Mouse (Mus musculus): ENCODE results near the gene Lamc2. TPM values are rescaled to one million over a fixed set of nuclear protein-coding genes. Genes with fewer than 3 reads are reported as not detected.

Gene Lamc2
- total RNA-seq, 2 experiments from 2014 or later, result 3.8 to 4.4 TPM

DNA sequence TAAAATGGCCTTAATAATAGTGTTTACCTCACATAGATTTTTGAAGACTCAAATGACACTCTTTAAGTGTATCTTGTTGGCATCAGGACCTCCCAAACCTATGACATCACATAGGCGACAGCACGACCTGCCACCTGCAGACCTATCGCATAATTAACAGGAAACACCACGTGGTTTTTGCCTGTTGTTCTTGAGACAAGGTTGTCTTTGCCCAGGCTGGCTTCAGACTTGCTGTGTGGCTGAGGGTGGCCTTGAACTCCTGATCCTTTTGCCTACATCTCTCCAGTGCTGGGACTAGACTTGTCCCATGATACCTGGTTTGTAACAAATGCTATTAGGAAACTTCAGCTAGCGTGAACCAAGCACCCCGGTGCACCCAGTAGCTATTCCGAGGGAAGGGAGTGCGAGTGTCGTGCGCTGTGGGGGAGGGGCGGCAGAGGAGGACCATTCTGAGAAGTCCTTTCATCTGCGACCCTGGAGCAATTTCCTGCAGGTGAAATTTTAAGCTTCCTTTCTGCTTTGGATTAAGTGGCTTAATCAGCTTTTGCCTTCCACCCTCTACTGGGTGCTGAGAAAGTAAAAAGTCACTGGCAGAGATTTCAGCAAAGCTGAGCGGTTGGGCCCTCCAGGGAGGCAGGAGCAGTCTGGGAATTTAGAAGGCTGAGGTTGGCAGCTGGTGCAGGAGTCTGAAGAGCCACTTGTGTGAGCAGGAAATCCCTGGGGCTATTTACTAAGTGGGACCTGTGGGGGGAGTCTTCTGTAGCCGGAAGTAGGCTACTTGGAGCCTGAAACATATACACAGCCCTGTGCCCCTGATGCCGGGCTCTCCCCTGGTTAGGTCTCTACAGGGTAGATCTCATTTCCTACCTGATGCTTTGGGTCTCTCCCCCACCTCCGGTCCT lies 90.2 kb downstream of the Lamc2 start:
- H3K4me3 ChIP-seq, result no peak overlapping the region
- intact Hi-C loops (cut with DNase I), result no loop called here
- no peak overlapping the region for H3K27ac ChIP-seq
- no peak for DNase-seq
- no peak for TF ChIP-seq CTCF (IDR thresholded peaks at IDR 0.05)

DNA sequence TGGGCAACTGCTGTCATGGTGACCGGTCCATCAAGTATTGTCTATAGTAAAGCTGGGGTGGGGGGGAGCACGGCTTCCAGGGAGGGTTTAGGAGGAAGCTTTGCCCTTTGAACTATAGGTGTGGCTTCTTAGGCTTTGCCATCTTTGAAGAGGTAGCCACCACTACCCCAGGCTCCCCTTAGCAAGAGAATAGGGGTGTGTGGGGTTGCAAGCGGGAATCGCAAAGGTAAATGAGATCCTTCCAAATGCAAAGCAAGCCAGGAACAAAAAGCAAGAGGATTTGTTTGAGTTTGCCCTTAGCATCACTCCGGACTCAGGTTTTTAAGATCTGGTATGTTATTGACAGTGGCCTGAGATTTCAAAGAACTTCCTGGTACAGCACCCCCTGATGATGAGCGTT lies 90.9 kb downstream of the Lamc2 start:
- no peak for TF ChIP-seq CTCF (IDR thresholded peaks at IDR 0.05)
- Histone ChIP-seq H3K27ac (no peak overlapping the region), H3K4me3 (no peak overlapping the region)
- DNase-seq, result no peak
- intact Hi-C loops (cut with DNase I), result no loop called here

DNA sequence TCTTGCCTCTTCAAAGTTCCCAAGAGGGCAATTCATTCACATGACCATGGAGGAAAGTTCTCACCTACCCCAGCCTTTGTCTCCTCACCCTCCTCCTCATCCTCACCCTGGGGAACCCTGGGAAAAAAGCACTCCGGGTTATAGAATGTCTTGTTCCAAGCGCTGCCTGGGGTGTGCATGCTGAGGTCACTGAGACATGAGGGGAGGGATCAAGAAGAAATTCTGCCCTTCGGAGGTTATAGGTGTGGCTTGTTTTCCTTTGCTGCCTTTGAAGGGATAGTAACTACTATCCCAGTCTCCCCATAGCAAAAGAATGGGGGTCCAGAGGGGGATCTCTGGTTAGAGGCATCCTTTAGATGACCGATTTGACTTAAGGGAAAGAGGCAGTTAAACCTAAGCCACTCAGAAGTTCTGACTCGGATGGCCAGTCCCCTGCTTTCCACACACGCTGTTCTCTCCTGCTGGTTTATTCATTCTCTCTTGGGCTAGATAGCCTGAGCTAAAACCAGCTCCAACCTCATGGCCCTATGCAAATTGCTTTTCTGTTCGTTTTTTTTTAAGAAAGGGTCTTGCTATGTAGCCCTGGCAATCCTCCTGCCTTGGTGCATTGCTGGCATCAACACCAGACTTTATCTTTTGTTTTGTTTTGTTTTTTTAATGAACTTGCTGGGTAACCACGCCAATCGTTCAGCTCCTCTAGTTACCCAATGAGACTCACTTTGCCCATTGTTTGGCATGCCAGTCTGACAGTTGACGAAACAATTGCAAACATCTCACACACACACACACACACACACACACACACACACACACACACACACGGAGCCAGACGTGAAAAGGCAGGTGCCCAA lies 91.8 kb downstream of the Lamc2 start:
- intact Hi-C loops (cut with DNase I), result loop anchor here (5.0 kb wide), 1 partner anchor 302 kb away; no protein-coding TSS in a partner anchor

DNA sequence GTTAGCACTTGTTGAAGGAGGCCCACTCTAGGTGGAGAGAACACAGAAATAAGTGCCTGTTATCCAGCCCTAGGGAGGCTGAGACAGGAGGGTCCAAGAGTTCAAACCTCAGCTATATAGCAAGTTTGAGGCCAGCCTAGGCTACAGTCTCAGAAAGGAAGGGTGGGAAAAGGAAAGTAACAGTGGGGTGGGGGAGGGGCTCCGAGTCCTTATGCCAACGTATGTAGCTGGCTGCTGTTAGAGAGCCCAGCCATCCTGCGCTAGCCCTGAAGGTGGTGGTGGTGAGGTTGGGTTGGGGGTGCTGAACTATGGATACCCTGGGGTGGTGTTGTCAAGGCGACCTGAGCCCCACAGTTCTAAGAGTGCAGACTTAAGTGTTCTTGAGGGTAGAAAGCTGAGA lies 92.7 kb downstream of the Lamc2 start:
- TF ChIP-seq CTCF (IDR thresholded peaks at IDR 0.05), result no peak
- intact Hi-C loops (cut with DNase I), result loop anchor here (5.0 kb wide), 1 partner anchor 301 kb away; no protein-coding TSS in a partner anchor
- DNase-seq, result no peak

More for the DNA sequence above, 91.8 kb downstream of the Lamc2 start:
- Histone ChIP-seq H3K27ac (peak overlapping the region; percentile 79; the same call in 1 of the 2 replicates), H3K4me3 (no peak overlapping the region)
- DNase-seq, result no peak
- no peak for TF ChIP-seq CTCF (IDR thresholded peaks at IDR 0.05)

DNA sequence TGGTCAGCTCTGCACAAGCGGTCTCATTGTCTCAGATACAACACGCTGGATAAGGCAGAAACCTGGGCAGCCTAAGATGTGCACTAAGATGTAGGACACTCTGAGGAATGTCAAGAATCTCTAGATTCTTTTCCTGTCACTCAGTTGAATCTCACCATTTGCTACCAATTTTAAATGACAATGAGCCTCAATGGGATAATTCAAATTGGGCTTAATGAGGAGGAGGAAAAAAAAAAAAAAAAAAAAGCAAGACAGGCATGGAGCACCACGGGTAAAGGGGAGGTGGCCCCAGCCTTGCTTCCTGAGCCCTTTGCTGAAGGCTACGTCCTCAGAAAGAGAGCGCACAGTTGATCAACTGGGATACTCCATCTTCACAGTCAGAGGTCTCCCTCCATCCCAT lies 93.1 kb downstream of the Lamc2 start:
- Histone ChIP-seq H3K27ac (peak overlapping the region; percentile 79), H3K4me3 (no peak overlapping the region)
- intact Hi-C loops (cut with DNase I), result loop anchor here (5.0 kb wide), 1 partner anchor 301 kb away; no protein-coding TSS in a partner anchor
- no peak for TF ChIP-seq CTCF (IDR thresholded peaks at IDR 0.05)
- no peak for DNase-seq

More for the DNA sequence above, 92.7 kb downstream of the Lamc2 start:
- H3K27ac ChIP-seq, result peak overlapping the region; percentile 79; the same call in 1 of the 2 replicates
- H3K4me3 ChIP-seq, result no peak overlapping the region

DNA sequence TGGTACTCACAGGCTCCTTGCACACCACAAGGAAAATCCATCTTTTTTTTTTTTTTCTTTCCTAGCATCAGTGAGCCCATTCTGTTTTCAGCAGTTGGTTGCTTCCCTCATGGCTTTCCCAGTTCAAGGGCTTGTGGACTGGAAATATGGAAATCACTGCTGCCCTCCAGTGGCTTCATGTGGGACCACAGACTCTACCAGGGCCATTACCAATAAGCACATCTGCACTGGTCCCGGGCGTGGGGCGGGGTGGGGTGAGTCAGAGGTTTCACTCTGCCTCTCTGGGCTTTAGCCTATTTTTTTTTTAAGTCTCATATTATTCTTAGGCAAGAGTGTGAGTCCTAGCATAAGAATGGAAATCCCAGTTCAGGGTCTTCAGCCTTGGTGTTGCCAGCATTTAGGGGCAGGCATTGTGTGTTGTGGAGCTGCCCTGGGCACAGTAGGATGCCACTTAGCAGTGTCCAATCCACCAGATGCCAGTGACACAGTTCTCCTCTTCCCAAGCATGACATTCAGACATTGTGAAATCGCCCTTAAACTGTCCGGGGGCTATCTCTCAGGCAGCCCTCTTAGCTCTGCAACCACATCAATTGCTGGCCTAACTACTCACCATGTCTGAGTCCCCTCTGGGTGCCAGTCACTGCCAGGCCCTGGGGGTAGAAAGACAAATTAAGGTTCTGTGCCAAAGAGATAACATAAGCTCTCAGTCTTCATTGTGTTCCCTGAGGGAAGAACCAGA lies 93.8 kb downstream of the Lamc2 start:
- Histone ChIP-seq H3K4me3 (no peak overlapping the region), H3K27ac (peak overlapping the region; percentile 79)
- intact Hi-C loops (cut with DNase I), result loop anchor here (5.0 kb wide), 1 partner anchor 300 kb away; no protein-coding TSS in a partner anchor
- DNase-seq, result peak; percentile 89
- TF ChIP-seq CTCF (IDR thresholded peaks at IDR 0.05), result peak; percentile 68

DNA sequence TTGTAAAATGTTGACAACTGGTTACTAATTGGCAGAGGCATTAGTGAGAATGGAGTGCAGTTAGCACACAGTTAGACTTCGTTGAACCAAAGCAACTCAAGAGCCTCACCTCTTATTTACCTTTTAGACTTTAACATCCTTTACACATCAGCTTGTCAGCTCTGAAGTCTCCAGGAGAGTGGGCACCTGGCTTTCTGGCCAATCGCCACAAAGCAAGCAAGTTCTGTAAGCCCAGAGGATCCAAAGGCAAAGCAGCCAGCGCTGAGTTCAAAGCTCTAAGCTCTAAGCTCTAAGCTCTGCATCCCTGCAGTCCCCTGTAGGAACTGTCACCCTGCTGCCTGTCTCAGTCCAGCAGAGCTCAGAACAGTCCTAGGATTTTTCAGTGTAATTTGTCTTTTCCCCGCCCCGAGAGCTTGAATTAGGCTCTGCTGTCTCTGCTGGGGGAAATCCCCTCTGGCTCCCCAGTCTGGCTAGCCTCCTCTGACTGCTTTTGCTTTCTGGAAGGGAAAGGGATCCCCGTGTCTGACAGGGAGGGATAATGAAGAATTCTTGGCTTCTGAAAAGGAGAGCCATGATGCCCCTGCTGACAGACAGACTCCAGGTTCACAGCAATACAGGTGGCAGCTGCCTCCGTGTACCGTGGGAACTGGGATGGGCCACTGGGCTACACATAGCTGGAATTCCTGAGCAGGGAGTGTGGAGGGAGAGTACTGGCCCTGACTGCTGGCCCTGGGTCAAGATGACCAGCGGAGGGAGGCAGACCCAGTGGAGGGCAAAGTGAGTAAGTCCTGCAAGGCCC lies 94.6 kb downstream of the Lamc2 start:
- Histone ChIP-seq H3K27ac (peak overlapping the region; percentile 79), H3K4me3 (no peak overlapping the region)
- no peak for TF ChIP-seq CTCF (IDR thresholded peaks at IDR 0.05)
- peak; percentile 65 for DNase-seq
- intact Hi-C loops (cut with DNase I), result loop anchor here (5.0 kb wide), 1 partner anchor 299 kb away; no protein-coding TSS in a partner anchor

DNA sequence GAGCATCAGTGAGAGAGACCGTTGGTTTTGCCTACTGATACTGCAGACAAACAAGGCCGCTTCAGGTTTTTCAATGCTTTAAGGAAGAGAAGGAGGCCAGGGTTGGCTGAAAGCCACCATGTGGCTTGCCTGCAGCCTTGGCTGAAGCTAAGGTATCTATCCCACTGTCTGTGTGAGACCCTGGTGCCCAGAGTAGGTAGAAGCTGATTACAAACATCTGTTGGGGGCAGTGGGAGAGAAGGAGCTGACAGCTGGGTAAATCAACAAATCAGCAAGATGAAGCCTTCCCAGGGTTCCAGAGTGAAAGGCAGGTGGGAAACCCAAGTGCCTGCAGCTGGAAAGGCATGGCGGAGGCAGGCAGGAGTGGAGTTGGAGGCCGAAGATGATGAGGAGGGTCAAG lies 95.4 kb downstream of the Lamc2 start:
- Histone ChIP-seq H3K4me3 (no peak overlapping the region), H3K27ac (peak overlapping the region; percentile 79; the same call in 1 of the 2 replicates)
- intact Hi-C loops (cut with DNase I), result loop anchor here (5.0 kb wide), 1 partner anchor 299 kb away; no protein-coding TSS in a partner anchor
- DNase-seq, result no peak
- no peak for TF ChIP-seq CTCF (IDR thresholded peaks at IDR 0.05)

DNA sequence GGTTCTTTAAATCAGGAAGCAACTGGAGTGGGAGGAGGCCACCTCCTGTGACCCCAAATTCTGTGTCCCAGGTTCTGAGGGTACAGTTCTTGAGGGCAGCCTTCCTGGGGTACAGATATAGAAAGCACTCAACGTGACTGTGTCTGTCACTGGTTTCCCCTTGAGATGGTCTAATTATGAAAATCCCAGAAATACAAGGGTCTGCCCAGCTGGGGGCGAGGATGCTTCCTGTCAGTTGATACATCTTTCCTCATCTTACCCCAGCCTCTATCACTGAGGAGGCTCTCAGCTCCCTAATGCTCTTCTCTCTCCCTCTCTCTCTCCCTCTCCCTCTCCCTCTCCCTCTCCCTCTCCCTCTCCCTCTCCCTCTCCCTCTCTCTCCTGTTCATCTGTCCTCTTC lies 96.2 kb downstream of the Lamc2 start:
- TF ChIP-seq CTCF (IDR thresholded peaks at IDR 0.05), result peak; percentile 20; the same call in 1 of the 2 replicates
- H3K27ac ChIP-seq, result no peak overlapping the region
- intact Hi-C loops (cut with DNase I), result loop anchor here (5.0 kb wide), 1 partner anchor 298 kb away; no protein-coding TSS in a partner anchor
- no peak for DNase-seq
- H3K4me3 ChIP-seq, result no peak overlapping the region

DNA sequence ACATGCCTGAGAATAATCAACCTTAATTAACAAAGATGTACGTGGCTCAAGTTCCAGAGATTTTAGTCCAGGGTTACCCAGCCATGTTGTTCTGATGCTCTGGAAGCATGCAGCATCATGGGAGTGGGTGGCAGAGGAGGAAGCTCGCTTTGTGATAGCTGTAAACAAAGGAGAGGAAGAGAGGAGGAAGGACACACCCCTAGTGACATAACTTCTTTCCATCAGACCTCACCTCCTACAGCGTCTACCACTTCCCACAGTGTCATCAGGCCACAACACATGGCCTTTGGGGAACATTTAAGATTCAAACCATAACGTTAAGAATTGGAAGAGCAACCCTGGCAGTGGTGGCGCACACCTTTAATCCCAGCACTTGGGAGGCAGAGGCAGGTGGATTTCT lies 98.5 kb downstream of the Lamc2 start:
- H3K4me3 ChIP-seq, result no peak overlapping the region
- no peak overlapping the region for H3K27ac ChIP-seq
- TF ChIP-seq CTCF (IDR thresholded peaks at IDR 0.05), result no peak
- no peak for DNase-seq
- intact Hi-C loops (cut with DNase I), result no loop called here

DNA sequence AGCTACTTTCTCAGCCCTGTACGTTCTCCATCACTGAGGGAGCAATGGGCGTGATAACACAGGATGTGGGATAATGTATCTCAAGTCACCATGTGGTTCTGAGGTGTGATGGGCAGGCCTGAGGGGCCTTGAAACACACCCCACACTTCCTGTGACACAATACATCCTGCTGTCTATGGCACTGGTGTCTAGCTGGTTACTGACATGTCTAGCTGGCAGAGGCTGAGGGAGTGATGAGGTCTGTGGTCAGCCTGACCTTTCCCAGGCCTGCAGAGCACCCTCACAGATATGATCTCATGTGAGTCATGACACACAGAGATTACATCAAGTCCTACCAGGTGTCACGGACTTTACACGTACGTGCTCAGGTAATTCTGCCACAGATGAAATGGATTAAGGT lies 101.0 kb downstream of the Lamc2 start:
- Histone ChIP-seq H3K4me3 (no peak overlapping the region), H3K27ac (no peak overlapping the region)
- intact Hi-C loops (cut with DNase I), result no loop called here
- DNase-seq, result no peak
- TF ChIP-seq CTCF (IDR thresholded peaks at IDR 0.05), result no peak
